Mouse (Mus musculus): ENCODE results near the gene Gal3st1.
"Not testable (repeated sequence)": the region's sequence is repeated elsewhere in the genome, so short reads cannot be mapped to it uniquely, and the experiment has no call there.

The Gal3st1 gene

GRCm38 (mm10) chr11:3982275-3983209 lies 894 bp upstream of the Gal3st1 start:
- DNase-seq (ENCODE audit: low spot score): no peak

GRCm38 (mm10) chr11:3983863-3984745 lies 668 bp downstream of the Gal3st1 start:
- peak; percentile 57 for DNase-seq (ENCODE audit: low spot score)

GRCm38 (mm10) chr11:3989748-3990147 lies 6.3 kb downstream of the Gal3st1 start:
- DNase-seq (ENCODE audit: low spot score): no peak

GRCm38 (mm10) chr11:3993132-3993531 lies 9.7 kb downstream of the Gal3st1 start:
- DNase-seq (ENCODE audit: low spot score): no peak

- no peak for DNase-seq (ENCODE audit: low spot score)
These were observed 10.5 kb downstream of the Gal3st1 start for GRCm38 (mm10) chr11:3993914-3994313.

GRCm38 (mm10) chr11:3995511-3995910 lies 12.1 kb downstream of the Gal3st1 start:
- DNase-seq (ENCODE audit: low spot score): no peak

GRCm38 (mm10) chr11:3996840-3997239 lies 13.4 kb downstream of the Gal3st1 start:
- no peak for DNase-seq (ENCODE audit: low spot score)

- no peak for DNase-seq (ENCODE audit: low spot score)
These were observed 14.7 kb downstream of the Gal3st1 start for GRCm38 (mm10) chr11:3997978-3998720.

- no peak for DNase-seq (ENCODE audit: low spot score)
These were observed 16.1 kb downstream of the Gal3st1 start for GRCm38 (mm10) chr11:3999547-3999946.

GRCm38 (mm10) chr11:4001603-4002002 lies 18.2 kb downstream of the Gal3st1 start:
- DNase-seq (ENCODE audit: low spot score): peak; percentile 72

- DNase-seq (ENCODE audit: low spot score): no peak
These were observed 21.9 kb downstream of the Gal3st1 start for GRCm38 (mm10) chr11:4005220-4005805.

- no peak for DNase-seq (ENCODE audit: low spot score)
These were observed 23.0 kb downstream of the Gal3st1 start for GRCm38 (mm10) chr11:4006462-4006861.

GRCm38 (mm10) chr11:4012616-4013015 lies 29.2 kb downstream of the Gal3st1 start:
- no peak for DNase-seq (ENCODE audit: low spot score)

- not testable (repeated sequence) for DNase-seq (ENCODE audit: low spot score)
These were observed 32.4 kb downstream of the Gal3st1 start for GRCm38 (mm10) chr11:4015796-4016195.

- DNase-seq (ENCODE audit: low spot score): not testable (repeated sequence)
These were observed 38.7 kb downstream of the Gal3st1 start for GRCm38 (mm10) chr11:4022111-4022510.

GRCm38 (mm10) chr11:4023321-4023720 lies 39.9 kb downstream of the Gal3st1 start:
- DNase-seq (ENCODE audit: low spot score): no peak

GRCm38 (mm10) chr11:4027066-4027465 lies 43.6 kb downstream of the Gal3st1 start:
- no peak for DNase-seq (ENCODE audit: low spot score)

- no peak for DNase-seq (ENCODE audit: low spot score)
These were observed 44.3 kb downstream of the Gal3st1 start for GRCm38 (mm10) chr11:4027561-4028334.

GRCm38 (mm10) chr11:4029343-4029742 lies 45.9 kb downstream of the Gal3st1 start:
- DNase-seq (ENCODE audit: low spot score): no peak

- peak; percentile 86 for DNase-seq (ENCODE audit: low spot score)
These were observed 47.9 kb downstream of the Gal3st1 start, which contains the start of gene Sec14l4 for GRCm38 (mm10) chr11:4031126-4031941. TSS of gene Sec14l4 (plus strand) at chr11:4031462.
